Mouse (Mus musculus) left cerebral cortex, adult 9 months (tissue): ENCODE data around the gene Map2k7.

Experiments used
- DNase-seq, 2 experiments: peaks; one replicate each; pipeline ENCODE4 v3.0.0; 2022; ENCODE audit warnings: low spot score in 2 of 2

Gene Map2k7

DNA sequence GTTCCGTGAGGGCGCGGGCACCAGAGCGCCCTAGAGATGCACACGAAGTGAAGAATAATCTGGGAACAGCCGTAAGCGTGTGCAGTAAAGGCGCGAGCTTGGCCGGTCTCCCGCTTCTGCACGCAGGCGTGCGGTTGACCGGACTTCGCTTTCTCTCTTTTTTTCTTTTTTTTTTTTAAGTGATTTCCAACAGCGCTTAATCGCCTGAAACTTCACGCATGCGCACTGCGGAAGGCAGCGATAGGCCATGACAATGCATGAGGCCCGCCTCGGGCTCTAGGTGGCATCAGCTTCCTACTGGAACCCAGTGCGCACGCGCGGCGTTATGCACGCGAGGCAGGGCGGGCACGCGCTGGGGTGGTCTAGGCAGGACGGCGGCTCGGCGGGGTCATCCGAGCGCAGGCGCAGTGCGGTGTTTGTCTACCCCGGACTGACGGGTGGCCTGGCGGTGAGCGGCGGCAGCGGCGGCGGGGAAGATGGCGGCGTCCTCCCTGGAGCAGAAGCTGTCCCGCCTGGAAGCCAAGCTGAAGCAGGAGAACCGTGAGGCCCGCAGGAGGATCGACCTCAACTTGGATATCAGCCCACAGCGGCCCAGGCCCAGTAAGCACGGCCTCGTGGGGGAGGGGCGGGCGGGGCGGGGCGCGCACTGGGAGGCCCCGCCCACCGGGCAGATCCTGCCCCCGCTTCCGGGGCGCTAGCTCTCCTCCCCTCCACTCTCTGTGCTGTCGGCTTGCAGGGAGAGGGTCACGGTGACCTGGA lies at the start of gene Map2k7, which contains the start of gene Gm49320:
TSS of gene Map2k7 (plus strand) at position 307 of the 759 bp plus-strand sequence.
TSS of gene Gm49320 (plus strand) at position 432 of the 759 bp plus-strand sequence.
- DNase-seq = peak; percentile 99 to 100

DNA sequence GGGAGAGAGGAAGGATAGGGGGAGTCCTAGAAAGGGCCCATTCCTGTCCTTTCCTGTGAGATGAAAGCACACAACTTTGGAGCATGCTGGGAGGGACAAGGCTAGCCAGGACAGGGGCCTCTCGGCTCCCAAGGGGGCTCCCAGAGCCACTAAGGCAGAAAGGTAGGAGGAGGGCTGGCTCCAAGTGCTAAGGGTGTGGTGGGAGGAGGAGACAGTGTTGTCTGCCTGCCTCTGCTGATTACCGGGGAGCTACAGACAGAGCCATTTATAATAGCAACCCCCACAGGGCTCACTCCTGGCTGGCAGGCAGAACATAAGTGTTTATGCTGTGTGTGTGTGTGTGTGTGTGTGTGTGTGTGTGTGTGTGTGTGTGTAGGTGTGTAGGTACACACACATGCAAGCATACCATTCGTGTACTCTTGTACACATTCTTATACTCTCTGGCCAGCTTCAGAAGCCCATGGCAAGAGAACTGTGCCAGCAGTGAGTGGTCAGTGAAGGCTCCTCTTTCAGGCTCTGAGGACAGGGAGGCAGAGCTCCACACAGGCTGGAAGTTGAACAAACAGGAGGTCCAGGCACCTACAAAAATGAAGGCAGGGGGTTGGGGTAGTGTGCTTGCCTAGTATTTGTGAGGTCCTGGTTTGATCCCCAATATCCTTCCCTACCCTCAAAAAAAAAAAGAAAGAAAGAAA lies 49.4 kb upstream of the Map2k7 start:
- no peak for DNase-seq

DNA sequence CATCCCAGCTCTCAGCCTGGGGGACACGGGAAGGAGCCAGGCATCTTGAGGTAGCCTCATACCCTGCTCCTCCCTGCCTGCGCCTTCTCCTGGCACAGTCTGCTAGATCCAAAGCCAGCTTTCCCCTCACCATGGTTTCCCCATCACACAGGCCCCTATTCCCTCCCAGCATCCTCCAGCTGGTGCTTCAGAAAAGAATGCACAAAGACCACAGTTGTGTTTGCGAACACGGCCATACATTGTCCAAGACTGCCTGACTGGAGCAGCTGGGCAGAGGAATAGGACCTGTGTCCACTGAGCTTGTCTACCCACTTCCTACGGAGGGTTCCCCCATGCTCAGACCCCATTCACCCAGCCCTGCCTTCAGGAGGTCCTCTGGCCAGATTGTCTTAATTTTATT lies 46.2 kb upstream of the Map2k7 start:
- peak in 1 of 2 experiments; percentile 63 for DNase-seq

DNA sequence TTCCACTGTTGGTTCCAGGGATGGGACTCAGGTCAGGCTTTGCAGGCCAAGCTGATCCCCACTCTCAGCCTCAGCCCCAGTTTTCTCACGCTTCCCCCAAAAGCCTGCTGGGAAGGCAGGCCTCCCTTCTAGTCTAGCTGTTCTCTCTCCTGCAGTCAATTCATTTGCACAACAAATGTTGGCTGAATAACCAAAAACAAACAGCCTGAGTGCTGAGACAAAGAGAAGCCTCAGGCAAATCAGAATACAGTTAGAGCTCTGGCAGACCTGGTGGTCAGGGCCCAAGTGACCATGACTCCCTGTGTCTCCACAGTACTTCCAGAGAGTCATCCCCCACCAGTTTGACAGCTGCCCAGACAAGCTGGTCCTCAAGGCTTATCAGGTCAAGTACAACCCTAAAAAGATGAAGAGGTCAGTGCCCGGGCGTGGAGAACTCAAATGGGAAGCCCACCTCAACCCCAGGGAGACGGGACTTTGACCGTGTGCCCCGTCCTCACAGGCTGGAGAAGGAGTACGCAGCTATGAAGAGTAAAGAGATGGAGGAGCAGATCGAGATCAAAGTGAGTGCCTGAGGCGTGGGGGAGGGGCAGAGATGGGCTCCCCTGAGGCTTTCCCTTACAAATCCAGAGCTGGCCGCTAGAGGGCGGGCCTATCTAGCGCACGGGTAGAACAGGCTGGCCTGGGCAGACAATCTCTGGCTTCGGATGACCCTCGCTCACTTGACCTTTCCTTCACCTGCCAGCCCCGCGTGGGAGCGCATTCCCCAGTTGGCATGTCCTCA lies 45.5 kb upstream of the Map2k7 start:
- peak; percentile 73 to 94 for DNase-seq

DNA sequence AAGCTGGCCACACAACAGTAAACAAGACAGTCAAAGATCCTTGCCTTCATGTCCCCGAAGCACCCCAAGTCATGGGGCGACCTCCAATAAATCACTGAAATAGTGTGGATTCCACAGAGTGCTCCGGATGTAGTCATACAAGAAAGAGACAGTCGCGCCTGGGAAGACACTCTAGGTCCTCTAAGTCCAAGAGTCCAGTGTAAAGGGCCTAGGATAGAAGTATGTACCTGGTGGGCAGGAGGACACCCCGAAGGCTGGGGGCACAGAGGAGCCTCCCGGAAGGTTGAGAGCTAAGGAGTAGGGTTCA lies 45.0 kb upstream of the Map2k7 start:
- DNase-seq = no peak

DNA sequence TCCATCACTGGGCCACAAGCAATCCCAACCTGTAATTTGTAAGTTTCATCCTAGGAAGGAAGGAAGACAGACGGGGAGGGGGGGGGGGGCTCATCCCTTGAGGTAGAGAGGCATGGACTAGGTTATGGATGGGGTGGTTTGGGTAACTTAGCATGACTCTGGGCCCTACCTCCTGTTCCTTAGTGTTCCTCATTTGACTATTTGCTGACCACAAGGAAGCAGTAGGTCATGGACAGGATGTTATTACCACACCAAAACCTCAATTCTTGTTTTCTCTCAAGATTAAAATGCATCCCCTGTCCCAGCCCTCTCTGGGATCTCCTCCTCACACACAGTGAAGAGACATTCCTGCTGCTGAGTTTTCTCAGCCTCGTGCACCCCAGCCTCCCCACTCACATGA lies 37.2 kb upstream of the Map2k7 start:
- DNase-seq = no peak

DNA sequence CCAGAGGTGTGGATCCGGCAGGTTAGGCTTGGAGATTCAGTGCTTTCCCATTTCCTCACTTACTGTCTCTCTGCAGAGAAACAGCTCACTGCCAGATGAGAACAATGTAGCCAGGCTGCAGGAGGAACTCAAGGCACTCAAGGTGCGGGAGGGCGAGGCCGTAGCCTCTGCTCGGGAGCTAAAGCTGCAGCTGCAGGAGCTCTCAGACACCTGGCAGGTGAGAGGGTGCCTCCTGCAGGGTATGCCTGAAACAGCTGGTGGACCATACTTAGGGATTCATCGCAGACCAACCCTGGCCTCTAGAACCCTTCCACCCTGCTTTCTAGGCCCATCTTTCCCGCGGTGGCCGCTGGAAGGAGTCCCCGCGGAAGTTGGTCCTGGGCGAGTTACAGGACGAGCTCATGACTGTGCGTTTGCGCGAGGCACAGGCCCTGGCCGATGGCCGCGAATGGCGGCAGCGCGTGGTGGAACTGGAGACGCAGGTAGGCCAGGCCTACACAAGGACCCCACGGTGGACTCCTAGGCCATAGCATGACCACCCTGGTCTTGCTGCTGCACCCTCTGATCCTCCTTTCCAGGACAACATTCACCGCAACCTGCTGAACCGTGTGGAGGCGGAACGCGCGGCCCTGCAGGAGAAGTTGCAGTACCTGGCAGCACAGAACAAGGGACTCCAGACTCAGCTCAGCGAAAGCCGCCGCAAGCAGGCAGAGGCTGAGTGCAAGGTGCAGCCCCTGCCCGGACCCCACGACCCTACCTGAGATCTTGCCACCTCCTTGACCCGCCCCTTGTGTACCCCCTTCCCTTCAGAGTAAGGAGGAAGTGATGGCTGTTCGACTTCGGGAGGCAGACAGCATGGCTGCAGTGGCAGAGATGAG lies 33.1 kb upstream of the Map2k7 start:
- no peak for DNase-seq

DNA sequence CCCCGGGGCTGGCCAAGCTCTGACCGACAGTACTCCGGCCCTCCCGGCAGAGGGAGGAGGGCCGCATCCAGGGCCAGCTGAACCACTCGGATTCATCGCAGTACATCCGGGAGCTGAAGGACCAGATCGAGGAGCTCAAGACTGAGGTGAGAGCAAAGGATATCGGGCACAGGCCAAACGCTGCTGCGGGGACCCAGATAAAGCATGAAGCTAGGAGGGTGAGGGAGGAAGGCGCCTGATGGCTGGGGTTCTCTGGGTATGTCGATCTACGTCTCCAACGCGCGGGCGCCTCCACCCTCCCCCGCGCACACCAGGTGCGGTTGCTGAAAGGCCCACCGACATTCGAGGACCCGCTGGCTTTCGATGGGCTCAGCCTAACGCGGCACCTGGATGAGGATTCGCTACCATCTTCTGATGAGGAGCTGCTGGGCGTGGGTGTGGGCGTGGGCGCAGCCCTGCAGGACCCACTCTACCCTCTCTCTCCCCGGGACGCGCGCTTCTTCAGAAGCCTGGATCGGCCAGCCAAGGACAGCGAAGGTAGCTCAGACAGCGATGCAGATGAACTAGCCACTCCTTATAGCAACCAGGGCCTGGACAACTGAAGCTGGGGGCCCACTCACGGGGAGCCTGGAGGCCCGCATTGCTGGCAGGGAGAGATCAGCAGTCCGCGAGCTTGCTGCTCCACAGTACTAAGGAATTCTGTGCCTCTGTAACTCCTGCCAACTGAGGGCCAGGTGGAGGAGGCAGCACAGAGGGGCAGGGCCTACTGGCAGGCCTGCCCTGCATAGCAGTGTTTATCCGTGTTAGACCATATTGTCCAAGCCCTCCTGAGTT lies 32.1 kb upstream of the Map2k7 start:
- DNase-seq = no peak

DNA sequence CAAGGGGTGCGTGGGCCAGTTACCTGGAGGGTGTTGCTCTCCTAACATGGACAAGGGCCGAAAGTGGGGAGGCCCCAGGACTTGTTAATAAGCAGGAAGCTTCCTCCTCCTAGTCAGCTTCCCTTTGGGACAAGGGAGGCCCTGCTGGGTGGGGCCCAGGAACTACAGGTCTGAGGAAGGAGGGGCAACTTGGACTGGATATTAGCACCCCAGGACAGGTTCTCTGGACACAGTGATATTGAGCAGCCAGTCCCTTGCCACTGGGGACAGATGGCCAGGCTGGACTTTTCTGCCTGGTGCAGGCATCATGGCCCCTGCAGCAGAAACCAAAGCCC lies 31.6 kb upstream of the Map2k7 start:
- no peak for DNase-seq

DNA sequence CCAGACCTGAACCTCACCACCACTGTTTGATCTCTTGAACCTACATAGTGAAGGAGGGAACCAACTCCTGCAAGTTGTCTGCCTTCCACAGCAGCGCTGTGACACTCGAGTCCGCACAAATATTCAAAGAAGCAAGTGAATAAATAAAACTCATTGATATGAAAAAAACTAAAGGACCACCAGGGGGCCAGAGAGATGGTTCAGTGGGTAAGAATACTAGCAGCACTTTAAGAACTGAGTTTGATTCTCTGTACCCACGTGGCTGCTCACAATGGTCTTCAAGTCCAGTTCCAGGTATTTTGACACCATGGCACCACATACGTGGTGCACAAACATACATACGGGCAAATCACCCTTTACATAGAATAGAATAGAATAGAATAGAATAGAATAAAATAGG lies 27.4 kb upstream of the Map2k7 start:
- DNase-seq = no peak

DNA sequence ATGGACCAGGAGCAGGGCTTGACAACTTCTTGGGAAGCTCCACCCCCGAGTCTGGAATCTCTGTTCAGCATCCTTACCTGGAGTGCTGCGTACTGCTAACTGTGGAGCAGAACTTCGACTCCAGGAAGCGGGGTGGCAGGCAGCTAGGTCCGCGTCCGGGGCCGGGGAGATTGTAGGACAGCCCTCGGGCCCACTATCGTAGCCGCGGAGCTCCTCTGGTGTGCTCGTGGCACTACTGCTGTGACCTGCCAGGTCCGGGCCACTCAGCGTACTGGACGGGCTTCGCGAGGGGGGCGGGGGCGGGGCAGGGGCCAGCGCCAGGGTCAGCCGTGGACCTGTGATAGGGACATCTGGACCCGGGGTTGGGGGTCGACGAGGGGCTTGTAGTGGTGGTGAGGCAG lies 25.7 kb upstream of the Map2k7 start:
- DNase-seq = no peak

DNA sequence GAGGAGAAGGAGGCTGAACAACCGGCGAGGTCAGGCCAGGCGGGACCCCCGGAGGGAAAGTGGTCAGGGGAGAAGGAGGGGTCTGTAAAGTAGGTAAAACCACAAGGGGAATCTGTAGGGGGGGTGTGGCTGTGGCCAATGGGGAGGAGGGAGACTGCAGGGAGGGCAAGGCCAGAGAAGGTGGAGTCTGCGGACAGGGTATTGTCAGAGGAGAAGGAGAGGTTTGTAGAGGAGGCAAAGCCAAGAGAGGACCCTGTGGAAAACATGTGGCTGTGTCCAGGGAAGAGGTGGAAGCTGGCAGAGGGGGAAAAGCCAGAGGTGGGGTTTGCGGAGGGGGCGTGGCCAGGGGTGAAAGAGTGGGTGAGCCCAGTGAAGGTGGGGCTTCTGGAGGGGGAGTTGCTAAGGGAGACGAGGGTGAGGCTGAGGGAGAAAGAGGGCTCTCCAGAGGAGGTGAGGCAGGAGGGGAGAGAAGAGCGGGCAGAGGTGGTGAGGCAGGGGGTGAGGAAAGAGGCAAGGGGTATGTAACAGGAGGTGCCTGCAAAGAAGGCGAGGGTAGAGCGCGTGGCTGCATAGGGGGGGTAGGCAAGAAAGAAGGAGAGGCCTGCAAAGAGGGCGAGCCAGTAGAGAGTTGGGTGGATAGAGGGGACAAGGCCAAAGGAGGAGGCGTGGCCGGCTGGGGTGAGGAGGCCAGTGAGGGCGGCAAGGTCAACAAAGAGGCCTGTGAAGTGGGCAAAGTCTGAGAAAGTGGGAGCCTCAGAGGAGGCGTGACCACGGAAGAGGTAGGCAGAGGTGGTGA lies 25.1 kb upstream of the Map2k7 start:
- DNase-seq = no peak

DNA sequence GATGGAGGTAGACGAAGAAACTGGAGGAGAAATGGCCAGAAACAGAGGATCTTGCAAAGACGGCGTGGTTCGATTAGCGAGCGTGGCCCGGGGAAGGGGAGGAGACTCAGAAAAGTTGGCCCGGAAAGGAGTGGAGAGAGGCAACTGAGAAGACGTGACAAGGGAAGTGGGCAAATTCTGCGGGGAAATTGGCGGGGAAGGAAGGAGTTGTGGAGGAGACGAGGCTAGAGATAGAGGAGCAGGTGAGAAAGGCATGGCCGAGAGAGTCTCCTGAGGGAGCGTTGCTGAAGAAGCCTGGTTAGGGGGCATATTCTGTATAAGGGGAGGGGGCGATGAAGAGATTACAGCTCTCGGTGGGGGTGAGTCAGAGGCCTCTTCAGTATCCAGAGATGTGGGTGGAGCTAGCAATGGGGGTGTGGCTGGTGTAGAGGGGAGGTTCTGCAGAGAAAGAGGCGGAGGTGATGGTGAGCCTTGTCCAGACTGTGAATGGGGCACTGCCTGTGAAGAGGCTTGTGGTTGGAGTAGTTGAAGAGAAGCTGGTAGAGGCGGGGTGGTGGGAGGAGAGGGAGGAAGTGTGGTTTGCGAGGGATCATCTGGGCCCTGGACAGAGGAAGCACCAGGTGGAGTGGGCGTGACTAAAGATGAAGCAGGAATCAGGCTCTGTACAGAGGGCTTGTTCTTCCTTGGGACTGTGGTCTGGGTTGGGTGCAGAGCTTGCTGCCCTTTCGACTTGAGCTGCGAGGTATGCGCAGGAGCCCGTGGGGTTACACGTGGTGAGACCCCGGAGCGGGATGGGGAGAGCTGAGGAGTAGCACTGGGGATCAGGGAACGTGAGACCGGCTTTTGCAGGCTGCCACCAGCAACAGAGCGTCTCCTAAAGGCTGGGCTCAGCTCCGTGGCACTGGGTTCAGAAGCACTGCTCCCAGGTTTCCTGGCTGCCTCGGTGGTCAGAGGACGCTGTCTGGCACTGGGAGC lies 24.2 kb upstream of the Map2k7 start:
- no peak for DNase-seq

DNA sequence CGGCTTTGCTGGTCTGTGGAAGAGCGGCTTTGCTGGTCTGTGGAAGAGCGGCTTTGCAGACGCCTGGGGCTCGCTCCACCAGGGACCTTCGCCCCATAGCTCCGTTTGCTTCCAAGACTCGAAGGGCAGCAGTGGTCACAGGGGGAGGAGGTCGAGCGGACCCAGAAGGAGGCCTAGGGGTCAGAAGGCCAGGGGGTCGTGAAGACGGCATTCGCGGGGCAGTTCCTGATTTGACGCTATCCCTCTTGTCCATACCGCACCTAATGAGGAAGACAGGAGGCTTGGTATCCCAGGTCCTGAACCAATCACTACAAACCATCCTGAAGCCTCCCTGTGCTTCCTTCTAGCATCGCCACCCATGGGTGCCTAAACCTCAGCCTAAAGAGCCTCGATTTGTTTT lies 22.2 kb upstream of the Map2k7 start:
- no peak for DNase-seq

DNA sequence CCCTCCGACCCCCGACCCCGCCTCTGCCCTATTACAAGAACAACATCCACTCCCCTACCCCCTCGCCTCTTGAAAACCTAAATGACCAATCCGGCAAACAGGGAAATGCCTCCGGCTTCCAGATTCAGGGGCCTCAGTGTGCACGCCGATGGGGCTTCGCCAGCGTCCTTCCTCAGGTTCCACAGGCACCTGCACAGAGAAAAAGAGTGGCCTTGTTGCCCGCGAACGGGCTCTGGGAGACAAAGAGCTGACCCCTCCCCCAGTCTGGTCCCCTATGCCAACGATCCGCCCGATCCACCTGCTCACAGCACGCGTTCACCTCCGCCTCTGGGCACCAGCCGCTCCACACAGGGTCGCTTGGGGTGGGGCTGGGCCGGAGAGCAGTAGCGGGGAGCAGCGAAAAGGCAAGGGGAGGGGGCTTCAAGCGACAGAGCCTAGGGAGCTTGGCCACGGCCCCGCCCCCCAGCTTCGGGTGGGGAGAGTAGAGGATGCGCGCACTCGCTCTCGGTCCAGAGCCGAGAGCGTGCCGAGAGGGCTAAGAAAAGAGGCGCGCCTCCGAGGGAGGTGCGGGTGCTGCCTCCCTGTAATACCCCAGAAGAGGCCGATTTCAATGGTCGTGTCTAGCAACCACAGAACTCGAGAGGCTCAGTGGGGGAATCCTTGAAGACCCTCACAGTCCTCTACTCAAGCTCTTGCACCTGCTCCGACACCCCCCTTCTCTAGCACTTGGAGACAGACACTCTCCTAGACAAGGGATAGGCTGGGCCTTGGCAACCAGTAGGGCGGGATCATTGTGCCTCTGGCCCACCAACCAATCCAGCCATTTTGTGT lies 21.5 kb upstream of the Map2k7 start, which contains the start of gene Prr36:
TSS of gene Prr36 (minus strand) at position 669 of the 831 bp plus-strand sequence.
- peak in 1 of 2 experiments; percentile 55 for DNase-seq

DNA sequence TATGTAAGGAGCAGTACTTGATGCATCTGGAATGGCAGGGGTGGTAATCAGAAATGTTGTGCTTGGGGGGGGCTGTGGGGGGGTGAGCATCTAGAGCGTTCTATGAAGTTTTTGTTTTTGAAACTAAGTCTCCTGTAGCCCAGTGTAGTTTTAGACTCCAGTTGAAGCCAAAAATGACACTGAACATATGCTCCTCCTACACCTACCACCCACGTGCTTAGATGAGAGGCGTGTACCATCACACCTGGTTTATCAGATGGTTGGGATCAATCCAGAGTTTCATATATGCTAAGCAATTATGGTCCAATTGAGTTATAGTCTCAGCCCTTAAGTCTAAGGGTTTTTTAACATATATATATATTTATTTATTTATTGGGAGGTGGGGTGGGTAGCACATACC lies 18.9 kb upstream of the Map2k7 start:
- DNase-seq = no peak

DNA sequence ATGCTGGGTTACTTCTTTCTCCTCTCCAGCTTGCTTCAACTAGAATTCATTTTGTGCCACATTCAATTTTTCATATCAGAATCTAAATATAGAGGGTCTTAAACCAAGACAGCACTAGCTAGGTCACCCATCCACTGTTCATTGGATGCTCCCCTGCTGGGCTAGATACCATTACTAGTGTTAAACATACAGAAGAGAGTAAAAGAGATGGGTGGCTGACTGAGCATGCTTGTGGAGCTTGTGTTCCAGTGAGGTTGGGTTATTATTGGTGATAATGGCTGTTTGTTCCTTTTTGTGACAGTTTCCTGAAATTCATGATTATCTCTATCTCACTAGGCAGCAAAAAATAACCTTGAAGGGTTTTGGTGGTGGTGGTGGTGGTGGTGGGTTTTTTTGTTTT lies 16.5 kb upstream of the Map2k7 start:
- no peak for DNase-seq

DNA sequence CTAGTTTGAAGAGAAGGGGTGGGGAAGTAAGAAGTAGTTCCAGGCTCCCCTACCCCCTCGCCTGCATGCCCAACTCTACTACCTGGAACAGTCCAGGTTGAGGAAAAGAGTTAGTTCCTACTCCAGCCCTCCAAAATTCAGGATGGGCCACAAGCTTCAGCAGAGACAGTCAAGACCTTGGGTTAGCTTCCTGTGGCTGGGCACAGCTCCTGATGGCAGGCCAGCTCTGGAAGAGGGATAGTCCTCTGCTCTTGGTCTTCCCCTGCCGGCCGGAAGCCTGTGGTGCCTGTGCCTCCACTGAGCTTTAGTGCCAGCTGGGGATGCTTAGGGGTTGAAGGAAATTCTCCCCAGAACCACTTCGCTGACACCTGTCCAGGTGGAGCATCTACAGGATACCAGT lies 12.2 kb upstream of the Map2k7 start:
- no peak for DNase-seq
